Mouse (Mus musculus) heart, embryonic 12.5 days (tissue): ENCODE results near the gene Dennd1a. TPM values are rescaled to one million over a fixed set of nuclear protein-coding genes. Genes with fewer than 3 reads are reported as not detected.

Experiments used
- ATAC-seq: fragments of 200-750 bp; cut with Nextera tagmentation; 2 replicates; pipeline ENCODE4 v1.8.0; 2017; ENCODE audit warnings: moderate TSS enrichment, moderate library complexity; ENCODE audit not compliant: insufficient number of reproducible peaks, low FRiP score
- H3K27ac ChIP-seq: fragments of 300-500 bp; sonication (generic); 2 replicates; pipeline ENCODE4 v1.5.1; 2016; ENCODE audit warnings: mild to moderate bottlenecking, moderate library complexity; ENCODE audit not compliant: poor library complexity, severe bottlenecking
- H3K27me3 ChIP-seq: fragments of 300-500 bp; sonication (generic); replicated peaks from 2 replicates; pipeline ENCODE4 v1.6.1; 2016; ENCODE audit warnings: mild to moderate bottlenecking, moderate library complexity
- H3K36me3 ChIP-seq: fragments of 300-500 bp; sonication (generic); 2 replicates; pipeline ENCODE4 v1.6.1; 2016; ENCODE audit warnings: mild to moderate bottlenecking, moderate library complexity
- H3K4me1 ChIP-seq: fragments of 300-500 bp; sonication (generic); replicated peaks from 2 replicates; pipeline ENCODE4 v1.6.1; 2016; ENCODE audit warnings: mild to moderate bottlenecking
- H3K4me2 ChIP-seq: fragments of 300-500 bp; sonication (generic); 2 replicates; pipeline ENCODE4 v1.6.1; 2016; ENCODE audit warnings: mild to moderate bottlenecking, moderate library complexity
- H3K4me3 ChIP-seq: fragments of 300-500 bp; sonication (generic); 2 replicates; pipeline ENCODE4 v1.5.1; 2016; ENCODE audit warnings: mild to moderate bottlenecking
- H3K9ac ChIP-seq: fragments of 300-500 bp; sonication (generic); 2 replicates; pipeline ENCODE4 v1.6.1; 2016; ENCODE audit warnings: mild to moderate bottlenecking, moderate library complexity
- H3K9me3 ChIP-seq: fragments of 300-500 bp; sonication (generic); replicated peaks from 2 replicates; pipeline ENCODE4 v1.6.1; 2016; ENCODE audit warnings: mild to moderate bottlenecking, moderate library complexity
- WGBS: fragments of 180-500 bp; shearing (Covaris S2); methylation state at CpG from one replicate; pipeline ENCODE4 v1.1.7; 2016; 5-methylcytosine and 5-hydroxymethylcytosine counted together
- polyA plus RNA-seq: library from polyadenylated mRNA; unstranded; fragments of >200 nt; fragmentation: Nextera tagmentation; extraction: Ambion mirVana; gene quantifications from 2 replicates; pipeline ENCODE4 v1.2.1, GENCODE M21; 2016

The Dennd1a gene
- polyA plus RNA-seq, 1 experiment from 2014 or later = 15.8 TPM

- H3K27me3 ChIP-seq = no peaks in the 10 kb centered on the region
- peaks cover 7% of the 10 kb centered on the region; the same call in 1 of the 2 replicates for H3K4me1 ChIP-seq
- ATAC-seq = no peak
- H3K36me3 ChIP-seq = no peaks in the 10 kb centered on the region
- no peak overlapping the region for H3K9ac ChIP-seq
- no peaks in the 10 kb centered on the region for H3K9me3 ChIP-seq
- H3K4me3 ChIP-seq = no peak overlapping the region
- WGBS = 67% methylated on average over 3 of the region's 3 CpGs
- no peak overlapping the region for H3K27ac ChIP-seq
- no peak overlapping the region for H3K4me2 ChIP-seq
Observed at GRCm38 (mm10) chr2:38139536-38139935, 147.7 kb downstream of the Dennd1a start.

GRCm38 (mm10) chr2:38137086-38137485, 150.1 kb downstream of the Dennd1a start:
- H3K9ac ChIP-seq = no peak overlapping the region
- ATAC-seq = no peak
- no peak overlapping the region for H3K4me3 ChIP-seq
- WGBS = 40% methylated on average over 5 of the region's 5 CpGs
- no peaks in the 10 kb centered on the region for H3K9me3 ChIP-seq
- H3K27ac ChIP-seq = no peak overlapping the region
- no peaks in the 10 kb centered on the region for H3K36me3 ChIP-seq
- H3K27me3 ChIP-seq = no peaks in the 10 kb centered on the region
- peaks cover 10% of the 10 kb centered on the region; the same call in 1 of the 2 replicates for H3K4me1 ChIP-seq
- H3K4me2 ChIP-seq = no peak overlapping the region

- Histone ChIP-seq H3K27ac (no peak overlapping the region), H3K4me2 (no peak overlapping the region), H3K27me3 (no peaks in the 10 kb centered on the region), H3K36me3 (no peaks in the 10 kb centered on the region), H3K4me1 (peaks cover 16% of the 10 kb centered on the region), H3K9me3 (no peaks in the 10 kb centered on the region), H3K4me3 (no peak overlapping the region), H3K9ac (no peak overlapping the region)
- ATAC-seq = no peak
- WGBS = 72% methylated on average over 3 of the region's 3 CpGs
Observed at GRCm38 (mm10) chr2:38135427-38135826, 151.8 kb downstream of the Dennd1a start.

GRCm38 (mm10) chr2:38133036-38133825, 154.0 kb downstream of the Dennd1a start:
- Histone ChIP-seq H3K9me3 (no peaks in the 10 kb centered on the region), H3K4me1 (peaks cover 18% of the 10 kb centered on the region), H3K27me3 (no peaks in the 10 kb centered on the region), H3K4me2 (no peak overlapping the region), H3K9ac (no peak overlapping the region), H3K4me3 (no peak overlapping the region), H3K27ac (no peak overlapping the region), H3K36me3 (no peaks in the 10 kb centered on the region)
- WGBS = 76% methylated on average over 5 of the region's 5 CpGs
- no peak for ATAC-seq

GRCm38 (mm10) chr2:38132233-38132822, 154.9 kb downstream of the Dennd1a start:
- no peak overlapping the region for H3K4me2 ChIP-seq
- ATAC-seq = no peak
- 65% methylated on average over 1 of the region's 1 CpGs for WGBS

GRCm38 (mm10) chr2:38131538-38131937, 155.7 kb downstream of the Dennd1a start:
- Histone ChIP-seq H3K36me3 (no peaks in the 10 kb centered on the region), H3K27me3 (no peaks in the 10 kb centered on the region), H3K9me3 (no peaks in the 10 kb centered on the region), H3K4me2 (no peak overlapping the region), H3K4me1 (peaks cover 21% of the 10 kb centered on the region), H3K4me3 (no peak overlapping the region), H3K27ac (no peak overlapping the region), H3K9ac (no peak overlapping the region)
- 73% methylated on average over 1 of the region's 1 CpGs for whole genome bisulfite sequencing
- no peak for ATAC-seq

More at GRCm38 (mm10) chr2:38132233-38132822, 154.9 kb downstream of the Dennd1a start:
- Histone ChIP-seq H3K27ac (no peak overlapping the region), H3K4me3 (no peak overlapping the region), H3K9me3 (no peaks in the 10 kb centered on the region), H3K27me3 (no peaks in the 10 kb centered on the region), H3K9ac (no peak overlapping the region), H3K4me1 (peaks cover 18% of the 10 kb centered on the region), H3K36me3 (no peaks in the 10 kb centered on the region)

- no peaks in the 10 kb centered on the region for H3K9me3 ChIP-seq
- 54% methylated on average over 6 of the region's 6 CpGs for WGBS
- H3K4me2 ChIP-seq = no peak overlapping the region
Observed at GRCm38 (mm10) chr2:38129961-38130802, 157.0 kb downstream of the Dennd1a start.

GRCm38 (mm10) chr2:38126383-38126732, 160.8 kb downstream of the Dennd1a start:
- Histone ChIP-seq H3K36me3 (no peaks in the 10 kb centered on the region), H3K27me3 (no peaks in the 10 kb centered on the region), H3K27ac (peak overlapping the region; percentile 41; the same call in 1 of the 2 replicates), H3K9me3 (no peaks in the 10 kb centered on the region), H3K4me3 (no peak overlapping the region), H3K4me2 (no peak overlapping the region), H3K9ac (no peak overlapping the region), H3K4me1 (peaks cover 28% of the 10 kb centered on the region)
- 2% methylated on average over 3 of the region's 3 CpGs for WGBS
- peak; percentile 55; the same call in 1 of the 2 replicates for ATAC-seq

More at GRCm38 (mm10) chr2:38129961-38130802, 157.0 kb downstream of the Dennd1a start:
- H3K4me1 ChIP-seq = peaks cover 34% of the 10 kb centered on the region
- H3K4me3 ChIP-seq = no peak overlapping the region
- no peaks in the 10 kb centered on the region for H3K36me3 ChIP-seq
- ATAC-seq = no peak
- H3K27ac ChIP-seq = no peak overlapping the region
- H3K27me3 ChIP-seq = no peaks in the 10 kb centered on the region
- no peak overlapping the region for H3K9ac ChIP-seq

- peak overlapping the region; percentile 41; the same call in 1 of the 2 replicates for H3K27ac ChIP-seq
- H3K4me2 ChIP-seq = no peak overlapping the region
- WGBS = 34% methylated on average over 5 of the region's 5 CpGs
- peak; percentile 36; the same call in 1 of the 2 replicates for ATAC-seq
- no peaks in the 10 kb centered on the region for H3K9me3 ChIP-seq
- no peaks in the 10 kb centered on the region for H3K27me3 ChIP-seq
- no peak overlapping the region for H3K4me3 ChIP-seq
- no peaks in the 10 kb centered on the region for H3K36me3 ChIP-seq
- peaks cover 26% of the 10 kb centered on the region for H3K4me1 ChIP-seq
- H3K9ac ChIP-seq = no peak overlapping the region
Observed at GRCm38 (mm10) chr2:38125671-38126382, 161.4 kb downstream of the Dennd1a start.

- H3K27ac ChIP-seq = no peak overlapping the region
- H3K4me1 ChIP-seq = peaks cover 21% of the 10 kb centered on the region
- no peak overlapping the region for H3K4me2 ChIP-seq
- H3K9ac ChIP-seq = no peak overlapping the region
- H3K36me3 ChIP-seq = no peaks in the 10 kb centered on the region
- H3K9me3 ChIP-seq = no peaks in the 10 kb centered on the region
- no peak overlapping the region for H3K4me3 ChIP-seq
- no peaks in the 10 kb centered on the region for H3K27me3 ChIP-seq
- WGBS = 77% methylated on average over 1 of the region's 1 CpGs
- ATAC-seq = no peak
Observed at GRCm38 (mm10) chr2:38124727-38125126, 162.5 kb downstream of the Dennd1a start.
